Comparison of ENCODE assay signal across 13 mouse cellular contexts in the genomic region with DNA sequence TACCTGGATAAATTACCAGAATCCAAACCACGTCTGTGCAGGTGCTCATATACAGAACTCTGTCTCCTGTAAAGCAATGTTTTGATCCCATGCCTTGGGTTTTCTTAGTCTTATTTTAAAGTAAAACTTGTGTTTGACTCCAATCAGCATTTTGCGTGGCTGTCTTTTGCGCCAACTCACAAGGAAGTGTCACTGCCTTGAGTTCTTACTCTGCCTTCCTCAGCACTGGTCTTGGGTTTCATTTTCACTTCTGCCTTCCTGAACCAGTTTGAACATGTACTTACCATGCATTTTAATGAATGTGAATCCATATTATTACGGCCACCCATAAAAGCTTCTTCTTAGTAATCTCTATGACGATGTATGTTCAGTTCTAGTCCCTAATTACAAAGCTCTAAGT.
DNase-seq lines count a peak whose midpoint lies in the region; ATAC-seq and TF ChIP-seq lines count a peak whose summit lies in the region.
"Had no signal": no experiment of that assay in that cellular context is flagged by ENCODE, and none has a peak within 500 bp of the region (broad histone marks: within the 10 kb centered on the region; RNA-seq: fewer than 3 reads in every experiment).

No protein-coding gene starts in this region.

- no peaks in the 10 kb centered on the region for H3K4me1 ChIP-seq in heart, embryonic 16.5 days (ENCODE audit: control insufficient read depth, insufficient read depth, low read length)
- H3K4me1 ChIP-seq in liver, embryonic 13.5 days (replicated peaks): peaks cover 4% of the 10 kb centered on the region; the same call in 1 of the 2 replicates
- H3K4me1 ChIP-seq in small intestine, adult 2 months (ENCODE audit: control insufficient read depth, insufficient read depth, insufficient read length, low read length): peaks cover 7% of the 10 kb centered on the region; the same call in 1 of the 2 replicates
- no peaks in the 10 kb centered on the region for H3K4me1 ChIP-seq in hindbrain, embryonic 12.5 days
- H3K4me1 ChIP-seq: heart, embryonic 10.5 days; limb, embryonic 10.5 days; midbrain, embryonic 13.5 days had no signal

- peaks cover 24% of the 10 kb centered on the region for H3K36me3 ChIP-seq in heart, embryonic 16.5 days (ENCODE audit: control insufficient read depth, insufficient read depth)
- peaks cover 94% of the 10 kb centered on the region for H3K36me3 ChIP-seq in liver, embryonic 13.5 days
- H3K36me3 ChIP-seq in small intestine, adult 2 months (ENCODE audit: control insufficient read depth, insufficient read depth, low read length): peaks cover 28% of the 10 kb centered on the region
- peaks cover 37% of the 10 kb centered on the region for H3K36me3 ChIP-seq in hindbrain, embryonic 12.5 days

- ATAC-seq in heart, embryonic 16.5 days (replicated peaks; ENCODE audit: extremely low read depth, insufficient read depth, low FRiP score): no peak
- no peak for ATAC-seq in liver, embryonic 13.5 days (ENCODE audit: low read depth)
- no peak for ATAC-seq in hindbrain, embryonic 12.5 days (ENCODE audit: low FRiP score)
- ATAC-seq: forebrain, postnatal 0 days; midbrain, embryonic 13.5 days had no signal

- H3K9ac ChIP-seq in heart, embryonic 16.5 days (ENCODE audit: low read length): no peak overlapping the region
- H3K9ac ChIP-seq in liver, embryonic 13.5 days: no peak overlapping the region
- H3K9ac ChIP-seq in hindbrain, embryonic 12.5 days: no peak overlapping the region
- H3K9ac ChIP-seq: forebrain, postnatal 0 days; midbrain, embryonic 13.5 days had no signal

- H3K4me3 ChIP-seq in heart, embryonic 16.5 days (ENCODE audit: low read length): no peak overlapping the region
- no peak overlapping the region for H3K4me3 ChIP-seq in liver, embryonic 13.5 days (replicated peaks)
- H3K4me3 ChIP-seq in small intestine, adult 2 months (ENCODE audit: low read depth, low read length): no peak overlapping the region
- H3K4me3 ChIP-seq in hindbrain, embryonic 12.5 days: no peak overlapping the region
- H3K4me3 ChIP-seq: heart, embryonic 10.5 days; limb, embryonic 10.5 days; midbrain, embryonic 13.5 days had no signal

- DNase-seq in heart, postnatal 25 days (ENCODE audit: low spot score): no peak
- peak; percentile 54 to 57 for DNase-seq in spleen, postnatal 36 days (ENCODE audit: low spot score in 2 of 2)
- DNase-seq in spleen, postnatal 10 days (ENCODE audit: low spot score in 2 of 2): no peak
- no peak for DNase-seq in liver, embryonic 13.5 days
- DNase-seq in urinary bladder, postnatal 25 days (ENCODE audit: low spot score): no peak
- DNase-seq: forebrain, postnatal 0 days; kidney, postnatal 10 days had no signal

- no peak for TF ChIP-seq POLR2A in small intestine, adult 2 months (IDR thresholded peaks at IDR 0.05; ENCODE audit: low read depth, low read length)

- TF ChIP-seq CTCF in small intestine, adult 2 months (IDR thresholded peaks at IDR 0.05; ENCODE audit: extremely low read depth, insufficient read length, insufficient replicate concordance, low read depth, low read length): no peak

- no peaks in the 10 kb centered on the region for H3K27me3 ChIP-seq in heart, embryonic 16.5 days (ENCODE audit: control insufficient read depth, insufficient read depth, low read length)
- H3K27me3 ChIP-seq in liver, embryonic 13.5 days: no peaks in the 10 kb centered on the region
- H3K27me3 ChIP-seq in small intestine, adult 2 months (ENCODE audit: control insufficient read depth, insufficient read depth, low read length): no peaks in the 10 kb centered on the region
- H3K27me3 ChIP-seq in hindbrain, embryonic 12.5 days: no peaks in the 10 kb centered on the region
- H3K27me3 ChIP-seq: midbrain, embryonic 13.5 days had no signal

- H3K4me2 ChIP-seq in heart, embryonic 16.5 days (ENCODE audit: low read depth, low read length): no peak overlapping the region
- H3K4me2 ChIP-seq in liver, embryonic 13.5 days: no peak overlapping the region
- H3K4me2 ChIP-seq in hindbrain, embryonic 12.5 days (replicated peaks): no peak overlapping the region
- H3K4me2 ChIP-seq: midbrain, embryonic 13.5 days had no signal

- no peaks in the 10 kb centered on the region for H3K9me3 ChIP-seq in heart, embryonic 16.5 days (replicated peaks; ENCODE audit: control insufficient read depth, low read length)
- no peaks in the 10 kb centered on the region for H3K9me3 ChIP-seq in liver, embryonic 13.5 days (replicated peaks)
- H3K9me3 ChIP-seq in hindbrain, embryonic 12.5 days (replicated peaks): no peaks in the 10 kb centered on the region
- H3K9me3 ChIP-seq: heart, embryonic 10.5 days; limb, embryonic 10.5 days; midbrain, embryonic 13.5 days had no signal

- peak overlapping the region; percentile 16; the same call in 1 of the 2 replicates for H3K27ac ChIP-seq in heart, embryonic 16.5 days (ENCODE audit: low read length)
- H3K27ac ChIP-seq in liver, embryonic 13.5 days: peak overlapping the region; percentile 21; the same call in 1 of the 2 replicates
- H3K27ac ChIP-seq in small intestine, adult 2 months (ENCODE audit: insufficient read depth, low read depth, low read length): peak overlapping the region; percentile 87
- H3K27ac ChIP-seq in hindbrain, embryonic 12.5 days: no peak overlapping the region
- H3K27ac ChIP-seq: heart, embryonic 10.5 days; limb, embryonic 10.5 days; midbrain, embryonic 13.5 days had no signal

- intact Hi-C loops in heart, postnatal 25 days (cut with DNase I): no loop called here

- WGBS in heart, embryonic 16.5 days: 85% methylated on average over 5 of the region's 5 CpGs
- WGBS in liver, embryonic 13.5 days (ENCODE audit: insufficient replicate concordance): 85% methylated on average over 5 of the region's 5 CpGs
- 23% methylated on average over 5 of the region's 5 CpGs for WGBS in small intestine, adult 2 months
- WGBS in hindbrain, embryonic 12.5 days: 91% methylated on average over 5 of the region's 5 CpGs

Comparison
In these comparisons a context has a peak if more than half of its experiments do, and no peak if none do; other contexts are left out.
1. DNase-seq: peak in spleen, postnatal 36 days (2 of 2); none in heart, postnatal 25 days (single experiment), spleen, postnatal 10 days (0 of 2), liver, embryonic 13.5 days (single experiment) and urinary bladder, postnatal 25 days (single experiment).